Mouse (Mus musculus): ENCODE measurements around the gene Bend6.

DNA sequence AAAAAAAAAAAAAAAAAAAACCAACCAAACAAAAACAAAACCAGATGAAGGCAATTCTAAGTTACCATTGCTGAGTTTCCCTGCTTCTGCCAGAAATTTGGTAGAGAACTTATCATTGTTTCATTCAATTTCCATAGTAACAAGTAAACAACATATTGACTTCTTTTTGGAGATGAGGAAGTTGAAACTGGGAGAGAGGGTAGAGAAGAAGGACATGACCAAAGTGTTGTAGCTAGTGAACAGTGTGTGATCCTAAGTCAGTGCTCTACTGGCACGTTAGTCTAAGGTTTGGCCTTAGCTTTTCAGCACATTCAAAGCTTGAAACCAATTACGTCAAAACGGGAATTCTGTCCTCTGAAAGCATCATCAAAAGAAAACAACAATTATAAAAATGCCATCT lies 31.2 kb downstream of the Bend6 start:
- no peak for TF ChIP-seq MAFK (IDR thresholded peaks at IDR 0.05; ENCODE audit: borderline replicate concordance, low read depth, low read length)
- TF ChIP-seq CTCF (IDR thresholded peaks at IDR 0.05 in 2 of 3, conservative IDR thresholded peaks at IDR 0.05 in 1 of 3; ENCODE audit: control insufficient read depth in 1 of 3, insufficient read depth in 1 of 3, low read depth in 2 of 3, low read length in 3 of 3, poor library complexity in 1 of 3, severe bottlenecking in 1 of 3) = no peak
- no peak for TF ChIP-seq EP300 (IDR thresholded peaks at IDR 0.05; ENCODE audit: low read depth in 1 of 2, low read length in 2 of 2)
- TF ChIP-seq POLR2A (IDR thresholded peaks at IDR 0.05; ENCODE audit: control insufficient read depth in 1 of 2, insufficient read depth in 1 of 2, low read depth in 1 of 2, low read length in 2 of 2, poor library complexity in 1 of 2) = no peak
- TF ChIP-seq ZKSCAN1 (IDR thresholded peaks at IDR 0.05; ENCODE audit: low read depth, low read length) = no peak
- TF ChIP-seq ZNF384 (IDR thresholded peaks at IDR 0.05; ENCODE audit: low read depth, low read length) = no peak

All from MEL (cell line).